Mouse (Mus musculus) CH12.LX (cell line): ENCODE measurements around the gene Col28a1. TPM values are rescaled to one million over a fixed set of nuclear protein-coding genes. Genes with fewer than 3 reads are reported as not detected.

Experiments used
- DNase-seq: peaks from one replicate; pipeline ENCODE4 v3.0.0-alpha.2; 2013; ENCODE audit errors: extremely low read depth
- H3K27ac ChIP-seq: 2 replicates; pipeline ENCODE4 v1.5.1; 2012; ENCODE audit warnings: low read depth, mild to moderate bottlenecking, control low read depth, moderate library complexity; ENCODE audit not compliant: insufficient read depth
- H3K27me3 ChIP-seq: replicated peaks from 2 replicates; pipeline ENCODE3; 2012; ENCODE audit warnings: inconsistent platforms
- H3K36me3 ChIP-seq, 2 experiments: replicated peaks in 1 of 2; 2 replicates each; pipeline versions ENCODE3 to v1.6.1; 2012; ENCODE audit warnings: inconsistent platforms in 1 of 2, low read length in 1 of 2, mild to moderate bottlenecking in 1 of 2, mixed read lengths in 1 of 2, moderate library complexity in 1 of 2; ENCODE audit not compliant: control insufficient read depth in 1 of 2, insufficient read depth in 1 of 2
- H3K4me1 ChIP-seq, 2 experiments: 2 replicates each; pipeline ENCODE4 v1.6.1; 2012; ENCODE audit warnings: inconsistent platforms in 1 of 2, moderate library complexity in 1 of 2; ENCODE audit not compliant: insufficient read depth in 2 of 2, control insufficient read depth in 1 of 2
- H3K4me2 ChIP-seq: 2 replicates; pipeline ENCODE4 v1.6.1; 2012; ENCODE audit warnings: low read depth, mild to moderate bottlenecking, control low read depth; ENCODE audit not compliant: poor library complexity, insufficient read depth, severe bottlenecking
- H3K4me3 ChIP-seq, 3 experiments: fragments of 150-350 bp in 1 of 3; sonication (generic) in 1 of 3; replicated peaks in 1 of 3; 2 replicates each; pipeline versions ENCODE3 to v1.5.1; 2011 to 2012; ENCODE audit warnings: low read depth in 2 of 3, low read length in 2 of 3, mild to moderate bottlenecking in 2 of 3, moderate library complexity in 2 of 3, control low read depth in 1 of 3, improper control_type of control experiment in 1 of 3, inconsistent platforms in 1 of 3, mixed read lengths in 1 of 3; ENCODE audit not compliant: poor library complexity in 1 of 3
- H3K79me2 ChIP-seq: replicated peaks from 2 replicates; pipeline ENCODE4 v1.6.1; 2012; ENCODE audit warnings: mild to moderate bottlenecking, moderate library complexity; ENCODE audit not compliant: control insufficient read depth, poor library complexity, insufficient read depth, severe bottlenecking; ENCODE audit errors: extremely low read depth
- H3K9ac ChIP-seq: 2 replicates; pipeline ENCODE4 v1.6.1; 2012; ENCODE audit warnings: low read depth, mild to moderate bottlenecking, control low read depth, moderate library complexity; ENCODE audit not compliant: insufficient read depth
- H3K9me3 ChIP-seq: replicated peaks from 2 replicates; pipeline ENCODE3; 2012; ENCODE audit warnings: low read length, inconsistent platforms, mixed read lengths
- BHLHE40 ChIP-seq: IDR thresholded peaks from 2 replicates; pipeline ENCODE4 v1.6.1; 2011; ENCODE audit warnings: mild to moderate bottlenecking, low read depth, low read length, improper control_type of control experiment
- CHD1 ChIP-seq: IDR thresholded peaks from 2 replicates; pipeline ENCODE4 v1.6.1; 2012; ENCODE audit warnings: low read depth, low read length, improper control_type of control experiment, inconsistent platforms
- CHD2 ChIP-seq: IDR thresholded peaks from 2 replicates; pipeline ENCODE4 v1.6.1; 2011; ENCODE audit warnings: low read length, improper control_type of control experiment
- E2F4 ChIP-seq: IDR thresholded peaks from 2 replicates; pipeline ENCODE4 v1.6.1; 2011; ENCODE audit warnings: low read depth, low read length, improper control_type of control experiment; ENCODE audit not compliant: insufficient replicate concordance
- ELF1 ChIP-seq: IDR thresholded peaks from 2 replicates; pipeline ENCODE4 v1.6.1; 2014; ENCODE audit warnings: low read depth, mild to moderate bottlenecking, inconsistent platforms, low read length, improper control_type of control experiment
- ETS1 ChIP-seq: conservative IDR thresholded peaks from 2 replicates; pipeline ENCODE4 v1.6.1; 2012; ENCODE audit warnings: low read depth, mild to moderate bottlenecking, inconsistent platforms, low read length, improper control_type of control experiment, moderate library complexity
- GABPA ChIP-seq: IDR thresholded peaks from 2 replicates; pipeline ENCODE4 v1.6.1; 2012; ENCODE audit warnings: low read depth, low read length, improper control_type of control experiment, inconsistent platforms; ENCODE audit not compliant: insufficient replicate concordance
- JUN ChIP-seq: IDR thresholded peaks from 2 replicates; pipeline ENCODE4 v1.6.1; 2011; ENCODE audit warnings: low read depth, mild to moderate bottlenecking, low read length, improper control_type of control experiment, moderate library complexity; ENCODE audit not compliant: insufficient read depth
- JUND ChIP-seq: conservative IDR thresholded peaks from 2 replicates; pipeline ENCODE4 v1.6.1; 2011; ENCODE audit warnings: low read depth, low read length, improper control_type of control experiment
- MAFK ChIP-seq: IDR thresholded peaks from 2 replicates; pipeline ENCODE4 v1.6.1; 2011; ENCODE audit warnings: low read length, improper control_type of control experiment; ENCODE audit not compliant: insufficient replicate concordance
- MAX ChIP-seq: IDR thresholded peaks from 2 replicates; pipeline ENCODE4 v1.6.1; 2011; ENCODE audit warnings: low read length, improper control_type of control experiment
- MYC ChIP-seq: IDR thresholded peaks from 2 replicates; pipeline ENCODE4 v1.6.1; 2011; ENCODE audit warnings: low read depth, mild to moderate bottlenecking, improper control_type of control experiment, low read length
- PAX5 ChIP-seq: IDR thresholded peaks from 2 replicates; pipeline ENCODE4 v1.6.1; 2012; ENCODE audit warnings: low read length, inconsistent platforms, mixed read lengths
- RCOR1 ChIP-seq: conservative IDR thresholded peaks from 2 replicates; pipeline ENCODE4 v1.6.1; 2012; ENCODE audit warnings: low read depth, mild to moderate bottlenecking, inconsistent platforms, low read length, improper control_type of control experiment
- TBP ChIP-seq: conservative IDR thresholded peaks from 2 replicates; pipeline ENCODE4 v1.6.1; 2011; ENCODE audit warnings: low read depth, low read length, improper control_type of control experiment
- USF2 ChIP-seq: conservative IDR thresholded peaks from 2 replicates; pipeline ENCODE4 v1.6.1; 2011; ENCODE audit warnings: low read depth, low read length, improper control_type of control experiment
- ZNF384 ChIP-seq: IDR thresholded peaks from 2 replicates; pipeline ENCODE4 v1.6.1; 2012; ENCODE audit warnings: low read depth, low read length, improper control_type of control experiment, inconsistent platforms
- dilution Hi-C: fragments of 300-500 bp; cut with MboI; formaldehyde crosslinking; loops from 2 replicates; pipeline ENCODE4 v1.14.3; 2020; ENCODE audit warnings: low sequenced_read_pairs; ENCODE audit not compliant: extremely low pct_unique_long_range_greater_than_20kb, extremely low pct_ligation_motif_present
- in situ Hi-C: fragments of 300-500 bp; cut with MboI; formaldehyde crosslinking; loops from 3 replicates; pipeline ENCODE4 v1.14.3; 2019; ENCODE audit warnings: low sequenced_read_pairs, low pct_ligation_motif_present, low pct_unique_long_range_greater_than_20kb, mixed read lengths
- polyA plus RNA-seq: library from polyadenylated mRNA; unstranded; fragments of >175 nt; gene quantifications from 2 replicates; pipeline ENCODE4 v1.2.1, GENCODE M21; 2012; ENCODE audit warnings: low read depth; ENCODE audit not compliant: insufficient read length
- total RNA-seq, 2 experiments: library from RNA; depleted of rRNA; stranded (reverse); fragments of 300-350 nt in 1 of 2; fragments of >200 nt in 1 of 2; gene quantifications; 2 replicates each; pipeline ENCODE4 v1.2.3; 2012 to 2014

The Col28a1 gene
- total and polyA plus RNA-seq, 3 experiments, result not detected

GRCm38 (mm10) chr6:8178397-8178941 is 13.9 kb downstream of the Col28a1 start:
- H3K9ac ChIP-seq, result no peak overlapping the region
- H3K27ac ChIP-seq, result no peak overlapping the region
- no peaks in the 10 kb centered on the region for H3K9me3 ChIP-seq
- no peak for TF ChIP-seq BHLHE40
- TF ChIP-seq MAFK, result no peak
- no peak for TF ChIP-seq RCOR1
- TF ChIP-seq MYC, result no peak
- no peak for TF ChIP-seq CHD1
- no peak for TF ChIP-seq CHD2
- TF ChIP-seq GABPA, result no peak
- TF ChIP-seq ELF1, result no peak
- no peak for TF ChIP-seq E2F4
- TF ChIP-seq ETS1, result no peak
- no peak for TF ChIP-seq MAX
- no peak for TF ChIP-seq ZNF384
- no peak for TF ChIP-seq JUN
- TF ChIP-seq PAX5, result no peak
- TF ChIP-seq TBP, result no peak
- TF ChIP-seq, all 38 proteins: peak for 0
- Histone ChIP-seq H3K79me2 (no peaks in the 10 kb centered on the region), H3K27me3 (no peaks in the 10 kb centered on the region), H3K4me3 (no peak overlapping the region), H3K4me2 (no peak overlapping the region), H3K36me3 (no peaks in the 10 kb centered on the region), H3K4me1 (no peaks in the 10 kb centered on the region)
- no peak for DNase-seq
- in situ Hi-C loops, result loop anchor here (25.0 kb wide), 1 partner anchor 116 kb away; no protein-coding TSS in a partner anchor
- dilution Hi-C loops, result no loop called here

GRCm38 (mm10) chr6:8176116-8176515 is 16.3 kb downstream of the Col28a1 start:
- Histone ChIP-seq H3K4me2 (no peak overlapping the region), H3K9me3 (no peaks in the 10 kb centered on the region), H3K79me2 (no peaks in the 10 kb centered on the region), H3K4me1 (no peaks in the 10 kb centered on the region), H3K27ac (no peak overlapping the region), H3K9ac (no peak overlapping the region), H3K36me3 (no peaks in the 10 kb centered on the region), H3K27me3 (no peaks in the 10 kb centered on the region), H3K4me3 (no peak overlapping the region)
- no peak for DNase-seq
- in situ Hi-C loops (loop anchor here (25.0 kb wide), 1 partner anchor 114 kb away; no protein-coding TSS in a partner anchor), dilution Hi-C loops (no loop called here)
- no peak for TF ChIP-seq USF2
- TF ChIP-seq GABPA, result no peak
- TF ChIP-seq BHLHE40, result no peak
- no peak for TF ChIP-seq JUND
